Mouse (Mus musculus) myocyte (in vitro differentiated cells): ENCODE measurements around the gene Cenps.

Source experiments
- POLR2A ChIP-seq: IDR thresholded peaks from one replicate; pipeline ENCODE4 v1.6.1; 2011; ENCODE audit warnings: low read depth, mild to moderate bottlenecking, control low read depth, moderate library complexity; ENCODE audit not compliant: insufficient read length
- SRF ChIP-seq: IDR thresholded peaks from one replicate; pipeline ENCODE4 v1.6.1; 2011; ENCODE audit warnings: low read depth; ENCODE audit not compliant: control insufficient read depth, insufficient read length
- TCF12 ChIP-seq: IDR thresholded peaks from one replicate; pipeline ENCODE4 v1.6.1; 2011; ENCODE audit warnings: mild to moderate bottlenecking, control low read depth; ENCODE audit not compliant: poor library complexity, insufficient read depth, severe bottlenecking

DNA sequence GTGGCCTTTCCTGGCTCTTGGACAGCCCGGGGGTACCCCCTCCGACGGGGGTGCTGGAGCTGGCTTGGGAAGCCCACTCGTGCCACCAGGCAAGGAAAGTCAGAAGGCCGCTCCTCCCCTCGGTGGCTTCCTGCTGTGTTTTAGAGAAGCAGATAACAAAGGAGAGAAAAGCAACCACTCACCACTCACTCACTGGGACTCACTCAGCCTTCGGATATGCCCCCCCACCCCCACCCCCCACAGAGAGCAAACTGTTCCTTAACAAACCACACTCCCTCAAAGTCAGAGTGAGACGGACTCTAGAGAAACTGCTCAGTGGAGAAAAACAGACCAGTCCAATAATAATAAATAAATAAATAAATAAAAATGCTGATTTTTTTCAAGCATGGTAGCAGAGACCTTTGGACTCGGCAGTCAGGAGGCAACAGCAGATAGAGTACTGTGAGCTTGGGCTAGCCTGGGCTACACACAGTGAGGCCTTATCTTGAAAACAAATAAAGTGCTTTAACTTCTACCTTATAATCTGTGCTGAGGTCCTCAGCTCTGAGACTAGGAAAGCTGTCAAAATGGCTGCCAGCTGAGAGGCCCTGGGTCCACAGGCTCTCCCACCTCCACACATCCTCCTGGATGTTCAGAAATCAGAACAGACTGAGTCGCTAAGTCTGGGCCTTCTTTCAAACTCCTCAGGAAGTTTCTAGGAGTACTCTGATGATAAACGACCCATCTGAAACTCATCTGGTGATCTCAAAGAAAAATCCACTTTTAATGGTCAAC, 11.9 kb downstream of the Cenps start:
- TF ChIP-seq SRF = no peak
- no peak for TF ChIP-seq POLR2A
- TF ChIP-seq TCF12 = no peak
